Mouse (Mus musculus) adrenal gland, postnatal 14 days (tissue): Measurements from ENCODE around the gene Ctnnal1. TPM values are rescaled to one million over a fixed set of nuclear protein-coding genes. Genes with fewer than 3 reads are reported as not detected.
"Not testable (repeated sequence)": the region's sequence is repeated elsewhere in the genome, so short reads cannot be mapped to it uniquely, and the experiment has no call there.

Experiments used
- DNase-seq: peaks from one replicate; pipeline ENCODE4 v3.0.0; 2021; ENCODE audit warnings: mixed read lengths
- long read RNA-seq, 2 experiments: library from polyadenylated mRNA; stranded (forward); transcript quantifications; one replicate each; pipeline ENCODE4 v2.0.0; 2021
- total RNA-seq: library from RNA; stranded (reverse); gene quantifications from 2 replicates; pipeline ENCODE4 v1.2.3, GENCODE M21; 2021

Ctnnal1 gene
- total RNA-seq = 18.1 and 19.6 TPM in 2 replicates
- long read RNA-seq, experiment 1, transcript Ctnnal1-201 (19 exons, 3,664 nt) = major isoform, 21 of 30 reads
- long read RNA-seq, experiment 1, partial matches to known transcripts = 1 of 30 reads
- long read RNA-seq, experiment 1, other reads (novel, unspliced or antisense) = 8 of 30 reads
- long read RNA-seq, experiment 2, transcript Ctnnal1-201 (19 exons, 3,664 nt) = major isoform, 29 of 36 reads
- long read RNA-seq, experiment 2, partial matches to known transcripts = 1 of 36 reads
- long read RNA-seq, experiment 2, other reads (novel, unspliced or antisense) = 6 of 36 reads

DNA sequence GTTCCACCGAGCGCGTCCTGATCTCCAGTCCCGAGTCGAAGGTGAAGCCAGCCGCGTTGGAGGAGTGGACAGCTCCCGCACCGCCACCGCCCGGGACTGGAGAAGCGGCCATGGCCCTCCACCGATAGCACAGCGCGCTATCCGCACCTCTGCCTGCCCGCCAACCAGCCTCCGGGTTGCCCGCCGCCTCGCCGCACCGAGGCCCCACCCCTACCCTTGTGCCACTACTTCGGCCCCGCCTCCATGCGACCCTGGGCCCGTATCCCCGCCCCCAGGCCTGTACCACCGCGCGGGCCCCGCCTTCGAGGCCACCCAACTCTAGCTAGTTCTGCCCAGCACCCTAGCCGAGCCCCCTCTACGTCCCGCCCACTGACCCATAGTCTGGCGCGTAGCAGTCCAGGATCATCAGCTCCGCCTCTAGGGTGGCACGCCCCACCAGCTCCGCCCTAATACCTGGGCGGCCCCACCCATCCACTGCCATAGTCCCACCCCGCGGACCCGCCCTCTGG, at the start of gene Ctnnal1:
Ctnnal1 (minus strand) TSS at position 186 of the 509 bp plus-strand sequence.
- DNase-seq = peak; percentile 96

DNA sequence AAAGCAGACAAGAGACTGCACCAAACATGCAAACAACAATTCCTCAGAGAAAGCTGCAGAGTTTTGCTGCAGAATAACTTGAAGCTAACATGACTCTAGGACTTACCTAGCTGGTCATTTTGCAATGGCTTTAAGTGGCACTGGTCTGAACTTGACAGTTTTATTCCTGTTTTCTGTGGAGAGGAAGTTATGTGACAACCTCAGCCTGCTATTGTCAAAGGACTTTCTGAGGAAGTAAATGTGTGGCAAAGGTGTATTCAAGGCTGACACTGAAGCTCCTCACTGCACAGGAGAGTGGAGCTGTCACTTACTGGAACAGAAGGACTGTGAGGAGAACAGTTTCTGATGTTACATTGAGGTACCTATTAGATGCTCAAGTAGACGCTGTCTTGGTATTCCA, 49.8 kb upstream of the Ctnnal1 start:
- DNase-seq = no peak

DNA sequence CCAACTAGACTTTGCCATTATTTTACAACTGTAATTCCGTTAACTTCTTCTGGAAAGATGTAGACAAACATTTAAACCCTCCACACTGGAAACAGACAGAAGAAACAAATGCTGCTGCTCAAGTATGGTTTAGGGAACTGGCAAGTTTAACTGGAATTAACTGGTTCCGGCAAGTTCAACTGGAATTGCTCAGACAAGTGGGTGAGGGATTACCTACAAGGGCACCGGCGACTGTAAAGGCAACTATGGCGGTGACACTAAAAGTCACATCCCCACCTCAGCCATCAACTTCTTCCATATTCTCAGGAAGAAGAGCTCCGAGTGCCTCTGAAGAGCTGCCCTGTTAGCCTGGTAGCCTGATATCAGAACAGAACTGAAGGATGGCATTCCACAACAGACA, 49.4 kb upstream of the Ctnnal1 start:
- no peak for DNase-seq

DNA sequence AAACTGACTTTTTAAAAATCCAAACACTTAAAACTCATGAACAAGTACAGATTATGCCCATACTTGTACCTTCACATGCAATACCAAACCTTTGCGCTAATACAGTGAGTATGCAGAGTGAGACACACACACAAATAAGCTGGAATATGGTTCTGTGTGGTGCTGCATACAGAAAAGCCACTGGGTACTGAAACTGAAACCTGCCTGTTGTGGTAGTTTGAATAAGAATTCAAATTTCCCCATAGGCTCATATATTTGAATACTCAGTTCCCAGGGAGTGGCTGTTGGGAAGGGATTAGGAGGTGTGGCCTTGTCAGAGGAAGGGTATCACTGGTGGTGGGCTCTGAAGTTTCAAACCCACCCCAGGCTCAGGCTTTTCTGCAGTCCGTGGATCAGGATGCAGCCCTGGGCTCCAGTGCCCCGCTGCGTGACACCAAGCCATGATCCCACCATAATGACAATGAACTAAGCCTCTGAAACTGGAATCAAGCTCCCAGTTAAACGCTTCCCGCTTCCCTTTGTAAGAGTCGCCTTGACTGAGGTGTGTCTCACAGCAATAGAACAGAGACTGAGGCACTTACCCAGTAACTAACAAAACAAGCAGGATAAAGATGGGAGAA, 47.5 kb upstream of the Ctnnal1 start:
- no peak for DNase-seq

DNA sequence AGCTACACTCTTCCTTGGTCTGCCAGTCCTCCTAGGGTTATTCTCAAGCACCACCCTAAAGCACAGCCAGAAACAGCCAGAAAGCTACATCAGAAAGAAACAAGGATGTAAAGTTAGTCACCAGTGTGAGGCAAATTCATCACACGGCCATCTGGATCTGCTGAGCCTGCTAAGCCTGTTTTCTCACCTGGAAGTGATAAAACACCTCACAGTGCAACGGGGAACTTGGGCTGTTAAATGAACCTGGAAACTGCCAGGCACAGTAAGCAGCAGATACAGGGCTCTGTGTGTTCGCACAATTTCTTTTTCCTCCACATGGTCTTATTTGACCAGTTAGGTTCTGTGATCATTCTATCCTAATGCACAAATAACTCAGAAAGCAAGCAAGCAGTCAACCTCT, 44.6 kb upstream of the Ctnnal1 start:
- no peak for DNase-seq

DNA sequence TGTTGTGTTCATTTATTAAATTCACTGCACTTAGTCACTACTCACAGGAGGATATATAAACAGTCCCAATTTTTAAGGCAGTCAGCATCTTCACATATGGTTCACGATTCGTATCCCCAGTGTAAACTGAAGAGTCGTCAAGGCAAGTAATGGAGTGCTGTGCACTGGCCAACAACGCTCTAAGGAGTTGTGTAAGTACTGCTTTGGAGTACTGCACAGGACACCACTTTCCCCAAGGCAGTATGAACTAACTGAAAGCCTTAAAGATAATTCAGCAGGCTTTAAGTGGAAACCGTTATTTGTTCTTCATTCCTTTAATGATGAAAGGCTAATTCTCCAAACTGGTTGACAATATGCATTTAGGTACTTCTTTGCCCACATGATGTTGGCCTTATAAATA, 42.7 kb upstream of the Ctnnal1 start:
- DNase-seq = no peak

DNA sequence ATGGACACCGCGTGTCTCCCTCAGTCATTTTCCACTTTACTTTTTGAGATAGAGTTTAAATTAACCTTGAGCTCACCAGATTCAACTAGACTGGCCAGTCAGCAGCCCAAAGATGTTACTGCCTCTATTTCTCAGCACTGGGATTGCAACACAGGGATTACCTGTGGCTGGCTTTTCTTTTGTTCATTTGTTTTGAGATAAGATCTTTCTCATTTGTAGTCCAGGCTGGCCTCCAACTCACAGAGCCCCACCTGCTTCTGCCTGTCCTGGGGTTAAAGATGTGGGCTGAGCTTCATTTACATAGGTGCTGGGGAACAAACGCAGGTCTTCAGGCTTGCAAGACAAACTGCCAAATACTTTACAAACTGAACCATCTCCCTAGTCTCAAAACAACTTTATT, 41.9 kb upstream of the Ctnnal1 start:
- DNase-seq = no peak

DNA sequence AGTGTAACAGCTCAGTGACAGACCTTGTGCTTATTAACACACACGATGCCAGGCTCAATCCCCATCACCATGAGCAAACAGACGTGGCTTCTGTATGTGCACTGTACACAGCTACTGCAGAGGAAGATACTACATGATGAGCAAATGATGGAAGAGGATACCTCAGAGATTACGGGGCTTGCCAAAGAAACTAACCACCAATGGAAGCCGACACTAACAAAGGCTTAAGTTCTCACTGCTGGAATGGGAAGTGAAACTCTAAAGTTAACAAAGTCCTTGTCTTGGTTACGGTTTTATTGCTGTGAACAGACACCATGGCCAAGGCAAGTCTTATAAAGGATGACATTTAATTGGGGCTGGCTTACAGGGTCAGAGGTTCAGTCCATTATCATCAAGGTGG, 40.5 kb upstream of the Ctnnal1 start:
- no peak for DNase-seq

DNA sequence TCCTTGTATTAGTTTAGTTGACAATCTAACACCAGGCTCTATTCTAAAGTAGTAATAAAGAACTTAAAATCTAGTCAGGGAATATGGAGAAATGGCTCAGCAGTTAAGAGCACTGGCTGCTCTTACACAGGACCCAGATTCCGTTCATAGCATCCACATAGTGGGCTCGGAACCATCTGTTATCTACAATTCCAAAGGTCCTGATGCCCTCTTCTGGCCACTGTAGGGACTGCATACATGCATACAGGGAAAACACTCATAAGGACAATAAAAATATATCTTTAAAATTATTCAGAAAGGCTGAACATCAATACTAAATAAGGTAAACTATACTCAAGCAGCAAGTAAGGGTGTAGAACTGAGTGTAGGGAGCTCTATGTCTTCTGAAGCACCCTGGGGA, 36.7 kb upstream of the Ctnnal1 start:
- DNase-seq = no peak

DNA sequence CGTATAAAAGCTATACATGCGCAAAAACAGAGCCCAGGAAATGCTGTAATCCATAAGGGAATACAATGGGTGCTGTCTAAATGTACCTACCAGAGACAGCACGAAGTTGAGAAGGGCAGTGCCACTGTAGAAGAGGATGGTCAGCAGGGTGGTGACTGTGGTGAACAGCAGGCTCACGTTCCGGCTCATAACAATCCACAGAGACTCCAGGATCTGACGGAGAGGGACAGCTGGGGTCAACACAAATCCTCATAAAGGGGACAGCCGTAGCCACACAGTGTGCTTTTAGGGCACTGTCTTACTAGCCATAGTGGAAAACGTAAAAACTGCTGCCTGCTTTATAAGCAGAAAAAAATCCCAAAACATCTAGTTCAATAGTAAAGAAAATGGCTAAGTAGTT, 34.2 kb upstream of the Ctnnal1 start:
- DNase-seq = no peak

DNA sequence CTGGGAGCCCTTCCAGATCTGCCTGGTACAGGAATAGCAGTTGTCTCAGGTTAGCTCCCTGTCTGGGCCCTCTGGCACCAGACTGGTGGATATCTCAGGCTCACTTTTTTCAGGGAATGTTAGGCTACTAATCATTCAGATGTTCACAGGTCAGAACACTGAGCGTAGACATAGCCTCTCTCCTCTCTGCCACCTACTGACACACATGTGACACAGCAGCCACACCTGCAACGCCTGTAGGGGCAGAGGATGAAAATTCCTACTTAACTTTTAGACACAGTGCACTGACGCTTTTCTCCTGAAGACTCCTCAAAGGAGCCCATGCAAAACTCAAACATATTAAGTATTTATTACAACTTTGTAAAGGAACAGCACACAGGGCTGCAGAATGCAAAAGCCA, 32.5 kb upstream of the Ctnnal1 start:
- DNase-seq = no peak

DNA sequence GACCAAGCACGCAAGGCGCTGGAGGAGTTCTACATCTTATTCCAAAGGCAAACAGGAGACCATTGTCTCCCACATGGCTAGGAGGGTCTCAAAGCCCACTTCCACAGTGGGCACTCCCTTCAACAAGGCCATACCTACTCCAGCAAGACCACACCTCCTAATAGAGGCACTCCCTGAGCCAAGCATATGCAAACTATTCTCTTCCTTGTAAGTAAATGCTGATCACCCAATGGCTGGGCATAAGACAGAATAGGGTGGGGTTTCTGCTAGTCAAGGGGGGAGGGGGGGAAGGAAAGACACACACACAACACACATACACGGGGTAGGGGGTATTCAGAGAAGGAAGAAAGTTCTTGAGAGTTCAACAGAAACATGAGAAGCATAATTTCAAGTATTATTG, 29.2 kb upstream of the Ctnnal1 start:
- DNase-seq = no peak

DNA sequence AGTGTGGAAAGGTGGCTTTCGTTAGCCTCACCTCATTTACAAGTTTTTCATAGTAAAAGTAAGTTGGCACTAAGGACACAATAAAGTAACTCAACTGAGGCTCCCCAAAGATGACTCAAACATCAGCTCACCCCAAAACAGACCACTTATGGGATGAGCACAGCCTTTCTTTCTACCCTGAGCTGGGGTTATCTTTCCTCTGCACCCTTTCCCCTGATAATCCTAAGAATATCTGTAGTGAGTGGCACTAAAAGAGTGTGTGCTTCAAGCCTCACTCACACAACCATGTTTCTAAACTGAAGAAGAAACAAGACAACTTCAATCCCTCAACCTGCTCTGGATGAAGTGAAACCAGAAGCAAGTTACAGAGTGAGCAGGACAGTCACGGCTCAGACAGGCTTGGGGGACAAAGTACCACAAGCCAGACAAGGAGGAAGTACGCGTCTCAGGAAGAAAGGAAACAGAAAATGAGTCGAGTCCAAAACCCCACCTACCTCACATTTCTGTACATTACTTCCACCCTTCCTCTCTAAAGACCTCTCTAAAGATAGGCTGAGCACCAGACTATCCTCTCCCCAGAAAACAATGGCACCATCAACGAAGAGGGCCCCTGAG, 27.6 kb upstream of the Ctnnal1 start:
- no peak for DNase-seq

DNA sequence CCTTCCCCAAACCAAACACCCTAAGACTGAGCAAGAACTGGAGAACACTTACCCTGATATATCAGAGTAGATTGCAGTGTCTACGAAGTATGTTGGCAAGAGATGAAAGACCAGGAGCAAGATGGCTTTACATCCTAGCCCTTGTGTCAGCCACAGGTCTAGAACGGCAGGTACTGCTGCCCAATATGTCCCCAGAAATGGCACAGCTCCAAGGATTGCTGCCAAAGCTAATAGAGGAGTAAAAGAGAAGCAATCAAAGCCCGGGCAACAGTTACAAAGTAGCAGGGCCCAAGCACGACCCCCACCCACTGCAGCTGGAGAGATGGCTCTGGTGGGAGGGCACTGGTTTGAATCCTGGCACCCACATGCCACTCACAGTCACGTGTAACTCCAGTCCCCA, 23.5 kb upstream of the Ctnnal1 start:
- DNase-seq = peak; percentile 24

DNA sequence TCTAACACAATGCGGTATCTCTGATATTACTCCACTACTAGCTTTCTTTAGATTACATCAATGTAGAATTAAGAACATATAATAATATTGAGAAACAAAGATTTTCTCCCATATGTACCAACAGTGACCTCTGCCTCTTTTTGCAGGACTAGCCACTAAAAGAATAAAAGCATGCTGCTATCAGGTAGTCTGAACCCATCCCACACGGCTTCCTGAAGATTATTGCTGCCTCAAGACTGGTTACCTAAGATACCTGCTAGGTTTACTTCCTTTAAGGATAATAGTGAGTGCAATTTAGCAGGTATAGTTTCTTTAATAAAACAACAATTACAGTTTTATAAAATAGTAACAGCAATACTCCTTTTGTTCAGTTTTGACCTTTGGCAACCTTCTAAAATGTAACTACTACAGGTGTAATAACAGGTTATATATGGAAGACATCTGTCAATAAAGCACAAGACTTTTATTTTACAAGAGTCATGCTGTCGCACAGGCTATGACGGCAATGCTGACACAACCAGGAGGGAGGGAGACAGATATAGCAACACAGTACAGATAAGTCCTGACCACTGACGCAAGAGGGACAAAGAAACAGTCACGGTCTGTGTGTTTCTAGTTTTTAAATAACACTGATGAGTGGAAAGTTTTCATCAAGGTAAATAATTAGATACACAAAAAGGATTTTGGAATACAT, 21.4 kb upstream of the Ctnnal1 start:
- DNase-seq = no peak

DNA sequence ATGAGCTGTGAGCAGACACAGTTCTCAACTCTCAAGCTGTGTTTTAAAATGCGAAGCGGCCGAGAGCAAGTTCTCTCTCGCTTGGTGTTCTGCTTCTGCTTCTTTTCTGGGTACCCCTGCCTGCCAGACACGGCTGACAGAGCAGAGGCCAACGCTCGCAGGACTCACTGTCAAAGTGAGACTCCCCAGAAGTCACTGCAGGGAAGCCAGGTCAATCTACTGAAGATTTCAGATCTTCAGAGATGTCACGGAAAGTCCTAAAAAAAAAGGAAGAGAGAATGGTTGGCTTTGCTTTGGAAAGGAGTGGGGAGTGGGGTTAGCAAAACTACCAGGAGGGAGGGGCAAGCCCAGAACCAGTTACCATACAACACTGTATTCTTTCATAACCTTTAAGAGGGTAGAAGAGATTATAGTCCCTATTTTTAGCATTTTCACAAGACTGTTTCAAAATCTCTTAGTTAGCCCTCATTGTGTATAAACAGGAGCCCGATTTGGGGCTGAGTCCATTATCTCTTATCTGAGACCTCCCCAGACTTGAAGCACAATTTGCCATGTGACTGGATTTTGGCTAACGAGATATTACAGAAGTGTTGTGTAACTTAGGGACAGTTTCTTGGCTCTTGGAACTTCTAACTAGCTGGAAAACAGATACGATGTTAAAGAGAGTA, 15.2 kb upstream of the Ctnnal1 start:
- no peak for DNase-seq

DNA sequence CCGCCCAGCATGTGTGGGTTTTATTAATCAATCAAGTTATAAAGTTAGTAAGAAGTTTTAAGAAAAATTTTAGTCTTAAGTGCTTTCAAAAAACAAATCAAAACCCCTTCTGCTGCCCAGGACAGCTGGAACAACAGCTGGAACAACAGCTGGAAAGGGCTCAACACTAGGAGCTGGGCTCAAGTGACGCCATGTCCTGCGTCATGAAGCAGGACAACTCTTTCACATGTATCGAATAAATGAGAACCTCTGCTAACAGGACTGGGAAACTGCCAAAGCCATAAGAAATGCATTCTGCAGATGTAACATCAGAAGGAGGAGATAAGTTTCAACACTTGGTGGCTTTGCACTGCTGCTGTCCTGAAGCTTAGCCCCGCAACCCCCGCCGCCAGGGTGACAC, 14.0 kb upstream of the Ctnnal1 start:
- no peak for DNase-seq

DNA sequence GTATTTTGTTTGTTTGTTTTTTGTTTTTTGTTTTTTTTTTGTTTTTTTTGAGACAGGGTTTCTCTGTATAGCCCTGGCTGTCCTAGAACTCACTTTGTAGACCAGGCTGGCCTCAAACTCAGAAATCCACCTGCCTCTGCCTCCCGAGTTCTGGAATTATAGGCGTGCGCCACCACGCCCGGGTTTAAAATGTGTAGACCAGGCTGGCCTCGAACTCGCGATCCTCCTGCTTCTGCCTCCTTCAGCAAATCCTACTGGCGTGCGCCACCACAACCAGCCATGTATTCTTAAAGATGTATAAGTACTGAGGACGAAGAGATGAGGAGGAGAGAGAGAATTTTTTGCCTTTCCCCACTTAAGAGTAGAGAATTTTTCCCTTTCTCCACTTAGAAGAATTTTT, 5.6 kb upstream of the Ctnnal1 start:
- DNase-seq = not testable (repeated sequence)

DNA sequence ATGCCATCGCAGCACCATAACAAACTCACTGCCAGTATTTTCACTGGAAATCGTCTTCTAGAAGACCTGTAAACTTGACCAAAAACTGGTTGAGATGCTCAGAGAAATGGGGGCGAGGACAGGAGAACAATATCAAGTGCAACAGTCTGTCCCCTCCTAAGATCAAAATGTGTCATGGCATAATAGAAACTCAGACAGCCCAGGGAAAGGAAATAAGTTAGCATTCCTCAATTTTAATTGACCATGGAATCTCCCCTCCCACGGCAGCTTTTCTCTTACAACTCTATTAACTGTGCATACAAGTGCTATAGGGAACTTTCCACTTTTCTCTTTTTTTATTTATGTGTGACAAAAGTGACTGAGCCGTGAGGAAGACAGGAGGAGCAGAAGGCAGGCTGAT, 2.8 kb upstream of the Ctnnal1 start:
- DNase-seq = no peak

DNA sequence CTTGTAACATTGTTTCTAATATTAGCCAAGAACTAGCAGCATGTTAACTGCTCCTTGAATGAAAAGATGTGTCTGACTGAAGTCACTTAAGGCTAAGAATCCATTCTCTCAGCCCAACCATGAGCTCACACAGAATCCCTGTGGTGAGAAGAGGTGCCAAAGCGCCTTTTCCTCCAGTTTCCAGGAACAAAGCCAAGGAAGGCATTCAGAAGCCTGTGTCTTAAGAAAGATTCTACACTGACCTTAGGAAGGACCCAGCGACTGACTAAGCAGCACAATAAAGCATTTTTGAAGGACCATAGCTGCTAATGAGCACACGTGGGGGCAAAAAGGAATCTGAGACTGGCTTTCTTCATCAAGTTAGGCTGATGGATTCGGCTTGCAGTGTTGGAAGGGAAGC, 983 bp upstream of the Ctnnal1 start:
- DNase-seq = peak; percentile 44

DNA sequence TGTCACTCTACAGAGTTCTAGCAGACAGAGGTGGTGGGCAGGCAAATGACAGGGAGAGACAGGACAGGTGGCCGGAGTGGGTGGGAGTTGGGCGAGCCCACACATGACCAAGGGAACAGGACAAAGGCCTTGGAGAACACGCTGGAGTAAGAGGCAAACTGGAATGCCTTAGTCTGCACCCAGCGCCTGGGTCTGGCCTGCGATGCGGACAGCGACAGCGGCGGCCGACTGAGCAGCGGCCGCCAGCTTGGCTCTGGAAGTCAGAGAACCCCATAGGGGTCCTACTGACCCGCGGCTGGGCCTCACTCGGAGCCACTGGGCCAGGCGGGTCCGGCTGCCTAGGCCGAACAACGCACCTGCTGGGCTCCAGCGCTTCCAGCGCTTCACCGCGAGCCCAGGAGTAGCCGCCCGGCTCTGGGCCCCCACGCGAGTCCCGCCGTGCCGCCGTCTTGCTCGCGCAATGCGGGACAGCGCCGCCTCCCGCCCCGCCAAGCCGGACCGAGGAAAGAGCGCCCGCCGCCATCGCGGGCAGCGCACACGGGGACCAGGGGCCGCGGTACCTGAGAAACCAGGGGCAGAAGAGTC, 479 bp downstream of the Ctnnal1 start:
- DNase-seq = peak; percentile 62

DNA sequence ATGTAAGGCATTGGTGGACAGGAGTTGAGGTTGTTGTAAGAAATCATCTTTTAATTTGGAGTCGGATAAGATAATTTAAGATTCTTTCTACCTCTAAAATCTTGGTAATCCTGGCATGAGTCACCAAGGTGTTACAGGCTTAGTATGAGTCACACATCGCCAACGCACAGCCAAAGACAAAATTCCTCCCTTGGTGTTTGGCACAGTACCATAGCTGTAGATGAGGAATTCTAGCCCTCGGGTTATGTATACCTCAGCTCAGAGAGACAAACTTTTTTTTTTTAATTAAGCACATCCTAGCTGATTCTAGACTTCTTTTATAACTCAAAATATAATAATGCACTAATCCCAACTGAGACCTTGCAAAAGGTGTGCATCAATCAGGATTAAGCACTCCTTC, 972 bp downstream of the Ctnnal1 start:
- no peak for DNase-seq
